Mouse (Mus musculus) lung, postnatal 14 days (tissue): ENCODE measurements at regions not wholly inside any gene's neighbourhood (a gene's known extent, or its start where the extent isn't known, plus 50 kb on each side); places are given as distances from the start of the nearest gene placed in this dataset.
A peak's percentile ranks its signal among the peaks of the same experiment; 100 is the strongest.

Experiments used
- DNase-seq: peaks from one replicate; pipeline ENCODE4 v3.0.0; 2021

GRCm38 (mm10) chr9:113601451-113601850 is 106.6 kb downstream of the Pdcd6ip start:
- DNase-seq = no peak

GRCm38 (mm10) chr9:113587260-113587659 is 120.8 kb downstream of the Pdcd6ip start:
- DNase-seq = no peak

- no peak for DNase-seq
Observed at GRCm38 (mm10) chr9:113586477-113586876, 121.6 kb downstream of the Pdcd6ip start.

- DNase-seq = no peak
Observed at GRCm38 (mm10) chr9:113578221-113578620, 129.8 kb downstream of the Pdcd6ip start.

GRCm38 (mm10) chr9:113568849-113569248 is 139.2 kb downstream of the Pdcd6ip start:
- no peak for DNase-seq

GRCm38 (mm10) chr9:113567705-113568104 is 140.4 kb downstream of the Pdcd6ip start:
- no peak for DNase-seq

GRCm38 (mm10) chr9:113566620-113567019 is 141.4 kb downstream of the Pdcd6ip start:
- DNase-seq = no peak

- no peak for DNase-seq
Observed at GRCm38 (mm10) chr9:113553911-113554310, 154.1 kb downstream of the Pdcd6ip start.

- DNase-seq = no peak
Observed at GRCm38 (mm10) chr9:113547458-113547857, 160.6 kb downstream of the Pdcd6ip start.

- DNase-seq = peak; percentile 16
Observed at GRCm38 (mm10) chr9:113528586-113528985, 179.5 kb downstream of the Pdcd6ip start.

- DNase-seq = no peak
Observed at GRCm38 (mm10) chr9:113524307-113524706, 183.8 kb downstream of the Pdcd6ip start.

- no peak for DNase-seq
Observed at GRCm38 (mm10) chr9:113523173-113523572, 184.9 kb downstream of the Pdcd6ip start.

- no peak for DNase-seq
Observed at GRCm38 (mm10) chr9:113519727-113520126, 188.3 kb downstream of the Pdcd6ip start.

GRCm38 (mm10) chr9:113518482-113518881 is 189.6 kb downstream of the Pdcd6ip start:
- DNase-seq = no peak

GRCm38 (mm10) chr9:113517756-113518155 is 190.3 kb downstream of the Pdcd6ip start:
- no peak for DNase-seq

- DNase-seq = no peak
Observed at GRCm38 (mm10) chr9:113515703-113516020, 192.4 kb downstream of the Pdcd6ip start.

- DNase-seq = no peak
Observed at GRCm38 (mm10) chr9:113514846-113515702, 193.0 kb downstream of the Pdcd6ip start.

GRCm38 (mm10) chr9:113511302-113511701 is 196.8 kb downstream of the Pdcd6ip start:
- no peak for DNase-seq

- no peak for DNase-seq
Observed at GRCm38 (mm10) chr9:113509368-113509767, 198.7 kb downstream of the Pdcd6ip start.

- DNase-seq = no peak
Observed at GRCm38 (mm10) chr9:113508821-113509220, 199.2 kb downstream of the Pdcd6ip start.

- no peak for DNase-seq
Observed at GRCm38 (mm10) chr9:113507561-113508460, 200.2 kb downstream of the Pdcd6ip start.

GRCm38 (mm10) chr9:113499246-113499645 is 208.8 kb downstream of the Pdcd6ip start:
- DNase-seq = no peak

GRCm38 (mm10) chr9:113496176-113496732 is 211.8 kb downstream of the Pdcd6ip start:
- no peak for DNase-seq

GRCm38 (mm10) chr9:113488651-113489050 is 219.4 kb downstream of the Pdcd6ip start:
- no peak for DNase-seq
